Mouse (Mus musculus): ENCODE results near the gene Nek2. TPM values are rescaled to one million over a fixed set of nuclear protein-coding genes. Genes with fewer than 3 reads are reported as not detected.

Gene Nek2
- polyA plus RNA-seq, 2 experiments = 14.4 to 28.8 TPM

DNA sequence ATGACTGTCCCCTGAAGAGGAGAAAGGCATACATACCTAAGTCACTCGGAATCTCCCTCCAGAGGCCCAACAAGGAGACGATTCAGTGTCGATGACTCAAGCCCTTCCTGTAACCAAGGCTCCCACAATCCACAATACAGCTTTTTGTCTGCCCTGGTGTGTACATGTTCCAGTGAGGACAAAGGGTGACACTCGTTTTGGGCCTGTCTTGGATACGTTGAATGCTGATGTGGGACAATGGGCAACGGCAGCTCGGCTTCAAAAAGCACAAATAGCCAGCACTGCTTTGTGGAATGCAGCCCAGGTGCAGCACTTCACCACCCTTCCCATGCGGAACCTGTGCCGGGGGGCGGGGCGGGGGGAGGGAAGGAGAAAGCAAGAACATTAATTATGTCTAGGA lies 36.1 kb upstream of the Nek2 start:
- ATAC-seq (ENCODE audit: insufficient read depth) = no peak
- no peak overlapping the region for H3K27ac ChIP-seq
- WGBS (ENCODE audit: insufficient replicate concordance) = 68% methylated on average over 11 of the region's 11 CpGs
- no peaks in the 10 kb centered on the region for H3K36me3 ChIP-seq (replicated peaks; ENCODE audit: control insufficient read depth, insufficient read depth, low read depth)
- H3K4me3 ChIP-seq (ENCODE audit: insufficient read depth in 1 of 2, low read depth in 2 of 2, low read length in 2 of 2) = no peak overlapping the region
- DNase-seq (ENCODE audit: low read depth in 3 of 3, low spot score in 3 of 3) = no peak
- no peaks in the 10 kb centered on the region for H3K9me3 ChIP-seq (ENCODE audit: control insufficient read depth, low read length)
- no peak for TF ChIP-seq CTCF (IDR thresholded peaks at IDR 0.05; ENCODE audit: low read depth)
- TF ChIP-seq EP300 (IDR thresholded peaks at IDR 0.05; ENCODE audit: low read depth) = no peak
- H3K4me2 ChIP-seq (ENCODE audit: low read depth) = no peak overlapping the region
- no peaks in the 10 kb centered on the region for H3K27me3 ChIP-seq (ENCODE audit: control insufficient read depth, insufficient read depth, low read length)
- H3K4me1 ChIP-seq (replicated peaks; ENCODE audit: control insufficient read depth in 2 of 2, insufficient read depth in 2 of 2, low read length in 1 of 2) = no peaks in the 10 kb centered on the region
- no peak overlapping the region for H3K9ac ChIP-seq (replicated peaks)

GRCm38 (mm10) chr1:191786255-191786654 lies 35.0 kb upstream of the Nek2 start:
- Histone ChIP-seq H3K27ac (no peak overlapping the region), H3K4me2 (ENCODE audit: low read depth) (no peak overlapping the region), H3K36me3 (replicated peaks; ENCODE audit: control insufficient read depth, insufficient read depth, low read depth) (no peaks in the 10 kb centered on the region), H3K27me3 (ENCODE audit: control insufficient read depth, insufficient read depth, low read length) (no peaks in the 10 kb centered on the region), H3K4me1 (replicated peaks; ENCODE audit: control insufficient read depth in 2 of 2, insufficient read depth in 2 of 2, low read length in 1 of 2) (no peaks in the 10 kb centered on the region), H3K9ac (replicated peaks) (no peak overlapping the region), H3K9me3 (ENCODE audit: control insufficient read depth, low read length) (no peaks in the 10 kb centered on the region), H3K4me3 (ENCODE audit: insufficient read depth in 1 of 2, low read depth in 2 of 2, low read length in 2 of 2) (no peak overlapping the region)
- TF ChIP-seq EP300 (IDR thresholded peaks at IDR 0.05; ENCODE audit: low read depth) (no peak), CTCF (IDR thresholded peaks at IDR 0.05; ENCODE audit: low read depth) (no peak)
- DNase-seq (ENCODE audit: low read depth in 3 of 3, low spot score in 3 of 3) (no peak), ATAC-seq (ENCODE audit: insufficient read depth) (no peak)
- 47% methylated on average over 6 of the region's 6 CpGs for WGBS (ENCODE audit: insufficient replicate concordance)

DNA sequence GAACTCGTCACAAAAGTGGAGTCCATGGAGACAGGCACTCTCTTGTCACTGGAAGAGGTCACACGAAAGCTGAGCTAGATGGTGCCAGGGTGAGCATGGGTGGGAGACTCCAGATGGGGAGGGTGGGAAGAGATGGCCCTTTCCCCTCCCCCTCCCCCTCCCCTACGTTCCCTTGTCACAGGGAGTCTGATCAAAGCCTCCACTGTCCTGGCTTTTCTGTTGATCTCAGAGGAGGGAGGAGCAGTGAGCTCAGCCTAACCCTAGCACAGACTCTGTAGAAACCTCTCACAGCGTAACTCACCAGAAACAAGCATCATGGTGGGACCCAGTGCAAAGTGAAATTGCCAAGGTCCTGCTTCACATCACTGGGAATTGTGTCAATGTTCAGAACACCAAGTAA lies 33.9 kb upstream of the Nek2 start:
- Histone ChIP-seq H3K27ac (no peak overlapping the region), H3K9ac (replicated peaks) (no peak overlapping the region), H3K36me3 (replicated peaks; ENCODE audit: control insufficient read depth, insufficient read depth, low read depth) (no peaks in the 10 kb centered on the region), H3K4me2 (ENCODE audit: low read depth) (no peak overlapping the region), H3K9me3 (ENCODE audit: control insufficient read depth, low read length) (no peaks in the 10 kb centered on the region), H3K27me3 (ENCODE audit: control insufficient read depth, insufficient read depth, low read length) (no peaks in the 10 kb centered on the region), H3K4me3 (ENCODE audit: insufficient read depth in 1 of 2, low read depth in 2 of 2, low read length in 2 of 2) (no peak overlapping the region), H3K4me1 (replicated peaks; ENCODE audit: control insufficient read depth in 2 of 2, insufficient read depth in 2 of 2, low read length in 1 of 2) (no peaks in the 10 kb centered on the region)
- 40% methylated on average over 4 of the region's 4 CpGs for WGBS (ENCODE audit: insufficient replicate concordance)
- ATAC-seq (ENCODE audit: insufficient read depth) (no peak), DNase-seq (ENCODE audit: low read depth in 3 of 3, low spot score in 3 of 3) (no peak)
- TF ChIP-seq CTCF (IDR thresholded peaks at IDR 0.05; ENCODE audit: low read depth) = no peak
- TF ChIP-seq EP300 (IDR thresholded peaks at IDR 0.05; ENCODE audit: low read depth) = no peak

- Histone ChIP-seq H3K4me2 (ENCODE audit: low read depth) (no peak overlapping the region), H3K27ac (no peak overlapping the region), H3K27me3 (ENCODE audit: control insufficient read depth, insufficient read depth, low read length) (no peaks in the 10 kb centered on the region), H3K36me3 (replicated peaks; ENCODE audit: control insufficient read depth, insufficient read depth, low read depth) (no peaks in the 10 kb centered on the region), H3K4me1 (replicated peaks; ENCODE audit: control insufficient read depth in 2 of 2, insufficient read depth in 2 of 2, low read length in 1 of 2) (peaks cover 0 to 10% of the 10 kb centered on the region in 2 experiments; a peak in 2 of 4 replicates), H3K9me3 (ENCODE audit: control insufficient read depth, low read length) (no peaks in the 10 kb centered on the region), H3K9ac (replicated peaks) (no peak overlapping the region), H3K4me3 (ENCODE audit: insufficient read depth in 1 of 2, low read depth in 2 of 2, low read length in 2 of 2) (no peak overlapping the region)
- DNase-seq (ENCODE audit: low read depth in 3 of 3, low spot score in 3 of 3) (no peak), ATAC-seq (ENCODE audit: insufficient read depth) (no peak)
- 55% methylated on average over 8 of the region's 8 CpGs for WGBS (ENCODE audit: insufficient replicate concordance)
- TF ChIP-seq CTCF (IDR thresholded peaks at IDR 0.05; ENCODE audit: low read depth) (no peak), EP300 (IDR thresholded peaks at IDR 0.05; ENCODE audit: low read depth) (no peak)
These were observed 28.3 kb upstream of the Nek2 start for GRCm38 (mm10) chr1:191792991-191793390.

DNA sequence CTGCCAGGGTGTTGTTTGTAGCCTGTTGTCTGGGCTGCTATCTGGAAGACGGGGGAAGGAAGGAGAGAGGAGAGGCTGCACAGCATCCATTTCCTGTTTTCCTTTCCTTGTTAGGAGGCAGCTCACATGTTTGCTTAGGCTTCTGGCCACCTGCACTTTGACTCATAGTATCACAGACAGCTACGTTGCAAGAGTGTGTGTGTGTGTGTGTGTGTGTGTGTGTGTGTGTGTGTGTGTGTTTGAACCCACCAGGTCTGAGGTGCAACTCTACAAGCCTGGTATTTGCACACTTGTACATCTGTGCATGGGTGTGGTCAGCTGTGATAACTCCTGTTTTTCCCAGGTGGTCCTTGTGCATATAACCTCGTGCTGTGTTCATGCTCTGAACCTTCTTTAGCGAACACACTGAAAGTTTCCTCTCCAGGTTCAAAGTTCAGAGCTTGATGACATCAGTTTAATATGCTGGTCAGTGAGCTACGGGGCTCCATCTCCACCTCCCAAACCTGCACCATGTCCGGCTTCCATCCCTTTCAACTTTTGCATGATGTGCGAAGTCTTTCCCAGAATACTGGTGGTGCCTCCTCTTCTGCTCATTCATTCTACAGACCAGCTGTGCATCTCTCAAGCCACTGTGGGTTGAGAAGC lies 27.2 kb upstream of the Nek2 start:
- Histone ChIP-seq H3K4me1 (replicated peaks; ENCODE audit: control insufficient read depth in 2 of 2, insufficient read depth in 2 of 2, low read length in 1 of 2) (peaks cover 0 to 10% of the 10 kb centered on the region in 2 experiments; a peak in 2 of 4 replicates), H3K4me2 (ENCODE audit: low read depth) (no peak overlapping the region), H3K9me3 (ENCODE audit: control insufficient read depth, low read length) (no peaks in the 10 kb centered on the region), H3K36me3 (replicated peaks; ENCODE audit: control insufficient read depth, insufficient read depth, low read depth) (no peaks in the 10 kb centered on the region), H3K27ac (no peak overlapping the region), H3K4me3 (ENCODE audit: insufficient read depth in 1 of 2, low read depth in 2 of 2, low read length in 2 of 2) (no peak overlapping the region), H3K27me3 (ENCODE audit: control insufficient read depth, insufficient read depth, low read length) (no peaks in the 10 kb centered on the region), H3K9ac (replicated peaks) (no peak overlapping the region)
- ATAC-seq (ENCODE audit: insufficient read depth) = peak; percentile 35; the same call in 1 of the 2 replicates
- peak in 1 of 3 experiments; percentile 18 for DNase-seq (ENCODE audit: low read depth in 3 of 3, low spot score in 3 of 3)
- WGBS (ENCODE audit: insufficient replicate concordance) = 56% methylated on average over 7 of the region's 7 CpGs
- TF ChIP-seq EP300 (IDR thresholded peaks at IDR 0.05; ENCODE audit: low read depth) (no peak), CTCF (IDR thresholded peaks at IDR 0.05; ENCODE audit: low read depth) (no peak)
